Mouse (Mus musculus): Measurements from ENCODE around the gene Dock2. TPM values are rescaled to one million over a fixed set of nuclear protein-coding genes. Genes with fewer than 3 reads are reported as not detected.

The Dock2 gene
- polyA plus RNA-seq, 1 experiment from 2014 or later, result 3.0 TPM

DNA sequence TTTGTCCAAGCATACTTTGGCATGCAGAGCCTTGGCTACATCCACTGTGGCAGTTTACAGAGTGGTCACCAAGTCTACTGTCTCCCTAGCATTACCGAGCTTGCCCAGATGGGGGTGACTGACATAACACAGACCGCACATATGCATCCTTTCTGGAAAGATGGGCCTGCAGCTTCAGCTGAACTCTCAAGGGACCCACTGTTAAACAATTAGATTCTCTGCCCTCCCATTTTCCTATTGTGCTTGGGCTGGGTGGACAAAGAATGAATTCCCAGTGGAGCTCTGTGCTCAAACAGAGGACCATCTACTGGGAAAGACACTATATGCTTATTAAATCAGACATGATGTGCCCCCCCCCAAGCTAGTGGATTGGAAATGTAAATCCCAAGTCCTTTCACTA lies 9.1 kb downstream of the Dock2 start:
- Histone ChIP-seq H3K4me3 (ENCODE audit: low read depth, low read length) (no peak overlapping the region), H3K9ac (replicated peaks; ENCODE audit: low read depth, low read length) (no peak overlapping the region), H3K36me3 (ENCODE audit: control insufficient read depth, insufficient read depth, low read length) (no peaks in the 10 kb centered on the region), H3K4me2 (replicated peaks; ENCODE audit: low read depth, low read length) (no peak overlapping the region), H3K4me1 (ENCODE audit: control insufficient read depth, insufficient read depth, low read length) (0 out of 2 replicates have a peak, but pooled peaks cover 3% of the 10 kb centered on the region), H3K9me3 (ENCODE audit: control insufficient read depth, low read depth, low read length) (no peaks in the 10 kb centered on the region), H3K27me3 (ENCODE audit: control insufficient read depth, insufficient read depth, low read length) (no peaks in the 10 kb centered on the region), H3K27ac (ENCODE audit: low read length) (no peak overlapping the region)
- ATAC-seq (ENCODE audit: insufficient number of reproducible peaks, insufficient read depth, low FRiP score, low read depth), result no peak
- WGBS, result 70% methylated on average over 2 of the region's 2 CpGs

- no peak overlapping the region for H3K9ac ChIP-seq (replicated peaks; ENCODE audit: low read depth, low read length)
- no peaks in the 10 kb centered on the region for H3K9me3 ChIP-seq (ENCODE audit: control insufficient read depth, low read depth, low read length)
- H3K36me3 ChIP-seq (ENCODE audit: control insufficient read depth, insufficient read depth, low read length), result no peaks in the 10 kb centered on the region
- no peak overlapping the region for H3K4me2 ChIP-seq (replicated peaks; ENCODE audit: low read depth, low read length)
- H3K4me3 ChIP-seq (ENCODE audit: low read depth, low read length), result no peak overlapping the region
- H3K27me3 ChIP-seq (ENCODE audit: control insufficient read depth, insufficient read depth, low read length), result no peaks in the 10 kb centered on the region
- H3K27ac ChIP-seq (ENCODE audit: low read length), result no peak overlapping the region
- 82% methylated on average over 9 of the region's 9 CpGs for WGBS
- no peak for ATAC-seq (ENCODE audit: insufficient number of reproducible peaks, insufficient read depth, low FRiP score, low read depth)
- H3K4me1 ChIP-seq (ENCODE audit: control insufficient read depth, insufficient read depth, low read length), result 0 out of 2 replicates have a peak, but pooled peaks cover 3% of the 10 kb centered on the region
Measured at GRCm38 (mm10) chr11:34773304-34773895, 10.3 kb downstream of the Dock2 start.

DNA sequence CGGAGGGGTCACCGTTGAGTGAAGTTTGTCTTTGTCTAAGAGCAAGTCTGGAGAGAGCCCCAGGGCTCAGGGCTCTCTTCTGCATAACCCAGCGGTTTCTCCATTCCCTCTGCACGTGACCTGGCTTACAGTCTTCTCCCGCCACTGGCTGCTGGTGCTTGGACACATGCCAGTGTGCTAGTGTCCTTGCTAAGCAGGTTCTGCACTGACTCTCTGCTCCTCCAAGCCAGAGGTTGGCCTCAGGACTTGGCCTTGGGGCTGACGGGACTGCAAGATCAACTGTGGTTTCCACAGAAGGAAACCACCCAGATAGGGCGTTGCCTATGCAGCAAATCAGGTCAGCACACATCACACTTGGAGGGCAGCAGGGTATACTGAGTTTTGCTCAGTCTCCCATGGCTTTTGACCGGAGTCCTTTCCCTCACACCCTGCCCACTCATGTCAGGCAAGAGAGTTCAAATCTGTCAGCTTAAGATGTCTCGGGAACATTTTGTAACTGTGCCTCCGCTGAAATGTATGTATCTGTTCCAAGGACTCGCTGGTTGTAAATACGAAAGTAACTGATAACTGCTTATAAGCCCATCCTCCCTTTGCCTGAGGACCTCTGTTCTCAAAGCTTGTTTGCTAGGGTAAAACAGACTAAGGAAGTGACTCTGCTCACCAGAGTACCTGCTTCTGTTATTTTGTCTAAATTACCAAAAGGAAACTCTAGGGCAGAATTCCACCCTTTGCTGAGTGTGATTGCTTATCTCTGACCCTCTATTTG lies 12.3 kb downstream of the Dock2 start:
- H3K27ac ChIP-seq (ENCODE audit: low read length), result no peak overlapping the region
- no peak overlapping the region for H3K4me2 ChIP-seq (replicated peaks; ENCODE audit: low read depth, low read length)
- 0 out of 2 replicates have a peak, but pooled peaks cover 3% of the 10 kb centered on the region for H3K4me1 ChIP-seq (ENCODE audit: control insufficient read depth, insufficient read depth, low read length)
- peak; percentile 65; the same call in 1 of the 2 replicates for ATAC-seq (ENCODE audit: insufficient number of reproducible peaks, insufficient read depth, low FRiP score, low read depth)
- no peaks in the 10 kb centered on the region for H3K36me3 ChIP-seq (ENCODE audit: control insufficient read depth, insufficient read depth, low read length)
- no peaks in the 10 kb centered on the region for H3K9me3 ChIP-seq (ENCODE audit: control insufficient read depth, low read depth, low read length)
- no peak overlapping the region for H3K9ac ChIP-seq (replicated peaks; ENCODE audit: low read depth, low read length)
- no peak overlapping the region for H3K4me3 ChIP-seq (ENCODE audit: low read depth, low read length)
- H3K27me3 ChIP-seq (ENCODE audit: control insufficient read depth, insufficient read depth, low read length), result no peaks in the 10 kb centered on the region
- WGBS, result 50% methylated on average over 12 of the region's 12 CpGs

DNA sequence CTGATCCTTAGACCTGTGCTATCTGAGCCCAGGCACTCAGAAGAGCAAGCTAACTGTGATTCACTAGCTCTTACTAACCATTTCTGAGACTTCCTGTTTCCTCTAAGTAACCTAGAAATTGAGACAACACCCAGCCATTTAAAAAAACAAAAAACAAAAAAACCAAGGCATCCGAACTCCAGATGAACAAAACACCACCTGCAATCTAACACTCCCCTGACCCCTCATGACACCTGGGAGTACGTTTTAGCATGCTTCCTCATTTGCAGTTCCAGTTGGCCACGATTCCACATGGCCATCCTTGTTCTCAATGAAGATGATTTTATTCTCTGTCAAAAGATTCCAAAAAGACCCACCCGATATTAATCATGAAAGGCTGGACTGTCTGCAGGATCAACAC lies 13.0 kb downstream of the Dock2 start:
- 46% methylated on average over 4 of the region's 4 CpGs for WGBS
- Histone ChIP-seq H3K27me3 (ENCODE audit: control insufficient read depth, insufficient read depth, low read length) (no peaks in the 10 kb centered on the region), H3K4me1 (ENCODE audit: control insufficient read depth, insufficient read depth, low read length) (0 out of 2 replicates have a peak, but pooled peaks cover 3% of the 10 kb centered on the region), H3K9ac (replicated peaks; ENCODE audit: low read depth, low read length) (no peak overlapping the region), H3K4me3 (ENCODE audit: low read depth, low read length) (no peak overlapping the region), H3K4me2 (replicated peaks; ENCODE audit: low read depth, low read length) (no peak overlapping the region), H3K9me3 (ENCODE audit: control insufficient read depth, low read depth, low read length) (no peaks in the 10 kb centered on the region), H3K36me3 (ENCODE audit: control insufficient read depth, insufficient read depth, low read length) (no peaks in the 10 kb centered on the region), H3K27ac (ENCODE audit: low read length) (no peak overlapping the region)
- no peak for ATAC-seq (ENCODE audit: insufficient number of reproducible peaks, insufficient read depth, low FRiP score, low read depth)

DNA sequence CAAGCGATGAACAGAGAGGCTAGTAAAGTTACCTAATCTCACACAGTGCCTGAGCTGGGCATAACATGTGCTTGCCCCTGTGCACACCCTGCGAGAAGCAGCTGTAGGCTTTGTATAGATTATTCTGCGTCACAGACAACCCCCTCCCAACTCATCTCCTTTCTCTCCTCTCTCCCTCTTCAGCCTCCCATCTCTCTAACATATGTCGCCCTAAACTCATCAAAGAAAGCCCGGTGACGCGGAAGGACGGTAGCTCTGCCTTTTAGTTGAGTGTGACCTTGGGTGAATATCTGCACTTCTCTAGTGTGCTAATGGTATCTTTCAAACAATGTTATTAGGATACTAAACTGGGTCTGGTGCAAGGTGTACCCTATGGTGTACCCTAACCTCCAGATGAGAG lies 13.7 kb downstream of the Dock2 start:
- H3K4me1 ChIP-seq (ENCODE audit: control insufficient read depth, insufficient read depth, low read length), result 0 out of 2 replicates have a peak, but pooled peaks cover 3% of the 10 kb centered on the region
- 91% methylated on average over 8 of the region's 8 CpGs for WGBS
- H3K27me3 ChIP-seq (ENCODE audit: control insufficient read depth, insufficient read depth, low read length), result no peaks in the 10 kb centered on the region
- no peaks in the 10 kb centered on the region for H3K9me3 ChIP-seq (ENCODE audit: control insufficient read depth, low read depth, low read length)
- H3K9ac ChIP-seq (replicated peaks; ENCODE audit: low read depth, low read length), result no peak overlapping the region
- H3K4me3 ChIP-seq (ENCODE audit: low read depth, low read length), result no peak overlapping the region
- H3K4me2 ChIP-seq (replicated peaks; ENCODE audit: low read depth, low read length), result no peak overlapping the region
- no peaks in the 10 kb centered on the region for H3K36me3 ChIP-seq (ENCODE audit: control insufficient read depth, insufficient read depth, low read length)
- no peak for ATAC-seq (ENCODE audit: insufficient number of reproducible peaks, insufficient read depth, low FRiP score, low read depth)
- no peak overlapping the region for H3K27ac ChIP-seq (ENCODE audit: low read length)

- Histone ChIP-seq H3K4me3 (ENCODE audit: low read depth, low read length) (no peak overlapping the region), H3K27ac (ENCODE audit: low read length) (no peak overlapping the region), H3K4me2 (replicated peaks; ENCODE audit: low read depth, low read length) (no peak overlapping the region), H3K27me3 (ENCODE audit: control insufficient read depth, insufficient read depth, low read length) (no peaks in the 10 kb centered on the region), H3K9me3 (ENCODE audit: control insufficient read depth, low read depth, low read length) (no peaks in the 10 kb centered on the region), H3K36me3 (ENCODE audit: control insufficient read depth, insufficient read depth, low read length) (no peaks in the 10 kb centered on the region), H3K4me1 (ENCODE audit: control insufficient read depth, insufficient read depth, low read length) (0 out of 2 replicates have a peak, but pooled peaks cover 3% of the 10 kb centered on the region), H3K9ac (replicated peaks; ENCODE audit: low read depth, low read length) (no peak overlapping the region)
- 75% methylated on average over 2 of the region's 2 CpGs for WGBS
- ATAC-seq (ENCODE audit: insufficient number of reproducible peaks, insufficient read depth, low FRiP score, low read depth), result no peak
Measured at GRCm38 (mm10) chr11:34769396-34769795, 14.3 kb downstream of the Dock2 start.

DNA sequence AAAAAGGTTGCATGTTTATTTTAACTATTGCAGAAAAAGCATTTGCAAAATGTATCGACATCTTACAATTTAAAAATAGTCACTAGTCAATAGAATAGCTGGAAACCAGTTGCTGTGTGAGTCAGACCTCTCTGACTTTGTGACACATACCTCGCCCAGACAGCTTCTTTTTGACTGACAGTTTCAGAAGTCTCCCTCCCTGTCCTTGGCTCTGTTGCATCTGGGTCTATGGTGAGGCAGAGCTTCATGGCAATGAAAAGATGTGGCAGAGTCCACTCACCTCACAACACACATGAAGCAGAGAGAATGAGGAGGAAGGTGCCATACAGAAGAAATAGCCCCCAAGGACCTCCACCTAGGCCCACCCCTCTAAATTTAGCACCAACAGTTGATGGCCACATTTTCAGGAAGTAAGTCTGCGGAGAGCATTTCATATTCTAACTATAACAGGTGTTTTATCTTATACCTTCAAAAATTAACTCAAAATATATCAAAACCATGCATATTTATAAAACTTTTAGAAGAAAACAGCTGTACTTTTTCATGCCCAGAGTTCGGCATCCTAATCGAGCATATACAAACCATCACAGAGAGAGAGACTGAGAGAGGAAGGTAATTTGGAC lies 19.8 kb downstream of the Dock2 start:
- no peaks in the 10 kb centered on the region for H3K4me1 ChIP-seq (ENCODE audit: control insufficient read depth, insufficient read depth, low read length)
- H3K9me3 ChIP-seq (ENCODE audit: control insufficient read depth, low read depth, low read length), result no peaks in the 10 kb centered on the region
- no peak overlapping the region for H3K9ac ChIP-seq (replicated peaks; ENCODE audit: low read depth, low read length)
- no peak overlapping the region for H3K4me3 ChIP-seq (ENCODE audit: low read depth, low read length)
- H3K36me3 ChIP-seq (ENCODE audit: control insufficient read depth, insufficient read depth, low read length), result no peaks in the 10 kb centered on the region
- no peaks in the 10 kb centered on the region for H3K27me3 ChIP-seq (ENCODE audit: control insufficient read depth, insufficient read depth, low read length)
- no peak overlapping the region for H3K27ac ChIP-seq (ENCODE audit: low read length)
- no peak for ATAC-seq (ENCODE audit: insufficient number of reproducible peaks, insufficient read depth, low FRiP score, low read depth)
- 73% methylated on average over 5 of the region's 5 CpGs for WGBS
- H3K4me2 ChIP-seq (replicated peaks; ENCODE audit: low read depth, low read length), result no peak overlapping the region

- H3K9me3 ChIP-seq (ENCODE audit: control insufficient read depth, low read depth, low read length), result no peaks in the 10 kb centered on the region
- no peak overlapping the region for H3K9ac ChIP-seq (replicated peaks; ENCODE audit: low read depth, low read length)
- WGBS, result 88% methylated on average over 5 of the region's 5 CpGs
- no peak overlapping the region for H3K4me3 ChIP-seq (ENCODE audit: low read depth, low read length)
- no peaks in the 10 kb centered on the region for H3K36me3 ChIP-seq (ENCODE audit: control insufficient read depth, insufficient read depth, low read length)
- H3K4me1 ChIP-seq (ENCODE audit: control insufficient read depth, insufficient read depth, low read length), result no peaks in the 10 kb centered on the region
- no peak for ATAC-seq (ENCODE audit: insufficient number of reproducible peaks, insufficient read depth, low FRiP score, low read depth)
- no peak overlapping the region for H3K4me2 ChIP-seq (replicated peaks; ENCODE audit: low read depth, low read length)
- no peak overlapping the region for H3K27ac ChIP-seq (ENCODE audit: low read length)
- no peaks in the 10 kb centered on the region for H3K27me3 ChIP-seq (ENCODE audit: control insufficient read depth, insufficient read depth, low read length)
Measured at GRCm38 (mm10) chr11:34762570-34763127, 21.0 kb downstream of the Dock2 start.

All from stomach, embryonic 14.5 days (tissue).